Comparison of ENCODE assay signal across 8 mouse cellular contexts in genomic region chr4:141138425-141139115, GRCm38 (mm10). TPM values are rescaled to one million over a fixed set of nuclear protein-coding genes. Genes with fewer than 3 reads are reported as not detected.
DNase-seq lines count a peak whose midpoint lies in the region; ATAC-seq and TF ChIP-seq lines count a peak whose summit lies in the region.

No protein-coding gene starts in this region.

- no peaks in the 10 kb centered on the region for H3K9me3 ChIP-seq in embryonic facial prominence, embryonic 11.5 days (replicated peaks; ENCODE audit: control insufficient read depth, low read length)
- no peaks in the 10 kb centered on the region for H3K9me3 ChIP-seq in liver, postnatal 0 days (ENCODE audit: low read length)
- H3K9me3 ChIP-seq in stomach, embryonic 16.5 days (replicated peaks; ENCODE audit: control insufficient read depth, low read length): no peaks in the 10 kb centered on the region

- H3K4me2 ChIP-seq in embryonic facial prominence, embryonic 11.5 days (ENCODE audit: low read depth, low read length): peak overlapping the region; percentile 85
- H3K4me2 ChIP-seq in liver, postnatal 0 days (ENCODE audit: low read depth, low read length): peak overlapping the region; percentile 88
- H3K4me2 ChIP-seq in stomach, embryonic 16.5 days (ENCODE audit: low read depth, low read length): peak overlapping the region; percentile 82

- H3K4me1 ChIP-seq in liver, adult 2 months (ENCODE audit: control insufficient read depth, insufficient read depth, low read length): peaks cover 31% of the 10 kb centered on the region
- no peaks in the 10 kb centered on the region; the same call in none of the 2 replicates for H3K4me1 ChIP-seq in embryonic facial prominence, embryonic 11.5 days (ENCODE audit: control insufficient read depth, insufficient read depth, low read length)
- peaks cover 38% of the 10 kb centered on the region for H3K4me1 ChIP-seq in liver, postnatal 0 days (ENCODE audit: insufficient read depth)
- peaks cover 39% of the 10 kb centered on the region for H3K4me1 ChIP-seq in stomach, embryonic 16.5 days (ENCODE audit: control insufficient read depth, insufficient read depth, low read length)

- peak; percentile 55 for DNase-seq in liver, adult 2 months (ENCODE audit: extremely low read depth, low read depth, low spot score)
- DNase-seq in liver: no peak
- DNase-seq in embryonic facial prominence, embryonic 11.5 days (ENCODE audit: low spot score): peak; percentile 39
- DNase-seq in induced T-regulatory cell, adult 2 months (ENCODE audit: low read depth): peak; percentile 85
- peak; percentile 34 for DNase-seq in liver, postnatal 0 days
- DNase-seq in spleen, postnatal 36 days (ENCODE audit: low spot score in 2 of 2): no peak
- no peak for DNase-seq in testis, postnatal 10 days (ENCODE audit: low spot score)

- no peak for TF ChIP-seq POLR2A in liver, adult 2 months (IDR thresholded peaks at IDR 0.05; ENCODE audit: extremely low read depth, insufficient read depth, low read length)

- peaks cover 27% of the 10 kb centered on the region; the same call in 1 of the 2 replicates for H3K79me2 ChIP-seq in liver, adult 2 months (ENCODE audit: control insufficient read depth, insufficient read depth, low read length)

- peak overlapping the region; percentile 92 for H3K27ac ChIP-seq in liver, adult 2 months (replicated peaks; ENCODE audit: insufficient read depth, low read depth, low read length)
- H3K27ac ChIP-seq in embryonic facial prominence, embryonic 11.5 days (replicated peaks; ENCODE audit: low read depth, low read length): peak overlapping the region; percentile 92; the same call in 1 of the 2 replicates
- H3K27ac ChIP-seq in liver, postnatal 0 days (ENCODE audit: low read depth): peak overlapping the region; percentile 95
- peak overlapping the region; percentile 97 for H3K27ac ChIP-seq in stomach, embryonic 16.5 days (ENCODE audit: low read length)

- H3K9ac ChIP-seq in liver, adult 2 months (ENCODE audit: low read depth, low read length): peak overlapping the region; percentile 87
- H3K9ac ChIP-seq in embryonic facial prominence, embryonic 11.5 days (replicated peaks; ENCODE audit: low read length): peak overlapping the region; percentile 81
- peak overlapping the region; percentile 92 for H3K9ac ChIP-seq in liver, postnatal 0 days (replicated peaks)
- peak overlapping the region; percentile 95 for H3K9ac ChIP-seq in stomach, embryonic 16.5 days (ENCODE audit: low read length)

- no peaks in the 10 kb centered on the region for H3K27me3 ChIP-seq in liver, adult 2 months (ENCODE audit: control insufficient read depth, insufficient read depth, low read length)
- no peaks in the 10 kb centered on the region for H3K27me3 ChIP-seq in embryonic facial prominence, embryonic 11.5 days (ENCODE audit: control insufficient read depth, insufficient read depth, low read length)
- H3K27me3 ChIP-seq in liver, postnatal 0 days (ENCODE audit: insufficient read depth, low read length): no peaks in the 10 kb centered on the region
- H3K27me3 ChIP-seq in stomach, embryonic 16.5 days (ENCODE audit: control insufficient read depth, insufficient read depth, low read length): no peaks in the 10 kb centered on the region

- H3K36me3 ChIP-seq in liver, adult 2 months (ENCODE audit: control insufficient read depth, insufficient read depth, low read length): no peaks in the 10 kb centered on the region
- no peaks in the 10 kb centered on the region; the same call in 1 of the 2 replicates for H3K36me3 ChIP-seq in embryonic facial prominence, embryonic 11.5 days (replicated peaks; ENCODE audit: control insufficient read depth, insufficient read depth, low read depth, low read length)
- peaks cover 6% of the 10 kb centered on the region; the same call in 1 of the 2 replicates for H3K36me3 ChIP-seq in liver, postnatal 0 days (replicated peaks; ENCODE audit: insufficient read depth, low read length)
- H3K36me3 ChIP-seq in stomach, embryonic 16.5 days (ENCODE audit: control insufficient read depth, insufficient read depth, low read length): no peaks in the 10 kb centered on the region

- ATAC-seq in embryonic facial prominence, embryonic 11.5 days (replicated peaks; ENCODE audit: insufficient number of reproducible peaks, low FRiP score, low TSS enrichment, low read depth): no peak
- peak; percentile 1 for ATAC-seq in liver, postnatal 0 days
- ATAC-seq in stomach, embryonic 16.5 days (ENCODE audit: insufficient read depth, low FRiP score): no peak

- H3K4me3 ChIP-seq in liver, adult 2 months (ENCODE audit: insufficient read depth, low read depth, low read length): peak overlapping the region; percentile 90
- peak overlapping the region; percentile 60 for H3K4me3 ChIP-seq in embryonic facial prominence, embryonic 11.5 days (ENCODE audit: low read depth, low read length)
- peak overlapping the region; percentile 97 for H3K4me3 ChIP-seq in liver, postnatal 0 days (ENCODE audit: low read depth, low read length)
- peak overlapping the region; percentile 81 for H3K4me3 ChIP-seq in stomach, embryonic 16.5 days (replicated peaks; ENCODE audit: low read length)

- TF ChIP-seq EP300 in liver, postnatal 0 days (IDR thresholded peaks at IDR 0.05; ENCODE audit: low read depth): no peak

- under 1% methylated on average over 29 of the region's 29 CpGs for WGBS in liver, adult 2 months
- 2% methylated on average over 29 of the region's 29 CpGs for WGBS in embryonic facial prominence, embryonic 11.5 days
- WGBS in liver, postnatal 0 days (ENCODE audit: insufficient replicate concordance): under 1% methylated on average over 29 of the region's 29 CpGs
- under 1% methylated on average over 29 of the region's 29 CpGs for WGBS in stomach, embryonic 16.5 days

- TF ChIP-seq CTCF in liver, adult 2 months (IDR thresholded peaks at IDR 0.05; ENCODE audit: low read depth, low read length): no peak
- TF ChIP-seq CTCF in liver, postnatal 0 days (IDR thresholded peaks at IDR 0.05; ENCODE audit: low read depth): peak; percentile 19; the same call in 1 of the 2 replicates

RNA-seq across cellular contexts. Expression of gene Szrd1, which starts 1.0 kb away (rescaled TPM):
- 26.6 and 39.5 TPM in 2 replicates for total RNA-seq in liver, adult 2 months (2014; rRNA removed)
- 43.6 and 46.8 TPM in 2 replicates for polyA plus RNA-seq in liver, adult 2 months (2012; rRNA removed)
- polyA plus RNA-seq in embryonic facial prominence, embryonic 11.5 days (2014; fragmentation: Nextera tagmentation; extraction: Ambion mirVana): 36.3 and 36.6 TPM in 2 replicates
- 16.8 and 17.7 TPM in 2 replicates for polyA plus RNA-seq in liver, postnatal 0 days (2015; fragmentation: Nextera tagmentation; extraction: Ambion mirVana)
- polyA plus RNA-seq in stomach, embryonic 16.5 days (2015; fragmentation: Nextera tagmentation; extraction: Ambion mirVana): 51.6 and 53.0 TPM in 2 replicates

RNA-seq across cellular contexts. Expression of gene Fbxo42, which starts 9.1 kb away (rescaled TPM):
- 2.0 and 2.8 TPM in 2 replicates for total RNA-seq in liver, adult 2 months (2014; rRNA removed)
- polyA plus RNA-seq in liver, adult 2 months (2012; rRNA removed): 4.6 and 6.3 TPM in 2 replicates
- polyA plus RNA-seq in embryonic facial prominence, embryonic 11.5 days (2014; fragmentation: Nextera tagmentation; extraction: Ambion mirVana): 23.7 and 25.2 TPM in 2 replicates
- 11.2 and 11.7 TPM in 2 replicates for polyA plus RNA-seq in liver, postnatal 0 days (2015; fragmentation: Nextera tagmentation; extraction: Ambion mirVana)
- polyA plus RNA-seq in stomach, embryonic 16.5 days (2015; fragmentation: Nextera tagmentation; extraction: Ambion mirVana): 18.3 and 22.0 TPM in 2 replicates

RNA-seq across cellular contexts. Expression of gene Spata21, which starts 50.4 kb away (rescaled TPM):
- total RNA-seq in liver, adult 2 months (2014; rRNA removed): not detected in 2 replicates
- polyA plus RNA-seq in liver, adult 2 months (2012; rRNA removed): not detected in 2 replicates
- polyA plus RNA-seq in embryonic facial prominence, embryonic 11.5 days (2014; fragmentation: Nextera tagmentation; extraction: Ambion mirVana): not detected in 2 replicates
- polyA plus RNA-seq in liver, postnatal 0 days (2015; fragmentation: Nextera tagmentation; extraction: Ambion mirVana): not detected in 2 replicates
- 0.08 TPM in 1 of 2 replicates, not detected in the other for polyA plus RNA-seq in stomach, embryonic 16.5 days (2015; fragmentation: Nextera tagmentation; extraction: Ambion mirVana)

Comparison
In these comparisons a context has a peak if more than half of its experiments do, and no peak if none do; other contexts are left out.
1. DNase-seq: peak in liver, adult 2 months (single experiment), embryonic facial prominence, embryonic 11.5 days (single experiment), induced T-regulatory cell, adult 2 months (single experiment) and liver, postnatal 0 days (single experiment); none in liver (single experiment), spleen, postnatal 36 days (0 of 2) and testis, postnatal 10 days (single experiment).
2. Peak in every context shown above with its lines, with median percentiles within 50 percentile points of each other: H3K27ac ChIP-seq, H3K4me3 ChIP-seq, H3K9ac ChIP-seq and H3K4me2 ChIP-seq.